Mouse (Mus musculus) hindbrain, embryonic 16.5 days (tissue): ENCODE data around the gene Plekhh1. TPM values are rescaled to one million over a fixed set of nuclear protein-coding genes. Genes with fewer than 3 reads are reported as not detected.

ENCODE experiments used
- ATAC-seq: fragments of 200-750 bp; cut with Nextera tagmentation; 2 replicates; pipeline ENCODE4 v1.8.0; 2017; ENCODE audit warnings: moderate TSS enrichment, moderate library complexity
- H3K27ac ChIP-seq: fragments of 300-500 bp; sonication (generic); 2 replicates; pipeline ENCODE4 v1.5.1; 2014; ENCODE audit warnings: low read depth, mild to moderate bottlenecking, control low read depth, low read length, moderate library complexity
- H3K27me3 ChIP-seq: fragments of 300-500 bp; sonication (generic); replicated peaks from 2 replicates; pipeline ENCODE4 v1.6.1; 2014; ENCODE audit warnings: low read length; ENCODE audit not compliant: control insufficient read depth, insufficient read depth
- H3K36me3 ChIP-seq: fragments of 300-500 bp; sonication (generic); 2 replicates; pipeline ENCODE4 v1.6.1; 2014; ENCODE audit warnings: mild to moderate bottlenecking, low read length, moderate library complexity, mixed read lengths; ENCODE audit not compliant: control insufficient read depth, insufficient read depth
- H3K4me1 ChIP-seq: fragments of 300-500 bp; sonication (generic); 2 replicates; pipeline ENCODE4 v1.6.1; 2014; ENCODE audit warnings: low read depth, low read length; ENCODE audit not compliant: control insufficient read depth, insufficient read depth
- H3K4me2 ChIP-seq: fragments of 300-500 bp; sonication (generic); 2 replicates; pipeline ENCODE4 v1.6.1; 2014; ENCODE audit warnings: mild to moderate bottlenecking, low read length, control low read depth, moderate library complexity
- H3K4me3 ChIP-seq: fragments of 300-500 bp; sonication (generic); 2 replicates; pipeline ENCODE4 v1.5.1; 2014; ENCODE audit warnings: mild to moderate bottlenecking, low read length, control low read depth, moderate library complexity
- H3K9ac ChIP-seq: fragments of 300-500 bp; sonication (generic); 2 replicates; pipeline ENCODE4 v1.6.1; 2014; ENCODE audit warnings: low read depth, mild to moderate bottlenecking, control low read depth, low read length, moderate library complexity
- H3K9me3 ChIP-seq: fragments of 300-500 bp; sonication (generic); 2 replicates; pipeline ENCODE4 v1.6.1; 2014; ENCODE audit warnings: mild to moderate bottlenecking, low read length, moderate library complexity; ENCODE audit not compliant: control insufficient read depth
- WGBS: fragments of 180-500 bp; shearing (Covaris S2); extraction: QIAGEN DNeasy Blood & Tissue Kit; methylation state at CpG from one replicate; pipeline ENCODE4 v1.1.7; 2014; 5-methylcytosine and 5-hydroxymethylcytosine counted together
- polyA plus RNA-seq: library from polyadenylated mRNA; unstranded; fragments of >200 nt; fragmentation: Nextera tagmentation; extraction: Ambion mirVana; gene quantifications from 2 replicates; pipeline ENCODE4 v1.2.1, GENCODE M21; 2015

Gene Plekhh1
- polyA plus RNA-seq, 1 experiment from 2014 or later: 1.5 TPM

GRCm38 (mm10) chr12:79060766-79061652 is 32.0 kb downstream of the Plekhh1 start:
- Histone ChIP-seq H3K9ac (no peak overlapping the region), H3K4me3 (no peak overlapping the region), H3K4me2 (no peak overlapping the region), H3K36me3 (peaks cover 5% of the 10 kb centered on the region), H3K9me3 (no peaks in the 10 kb centered on the region), H3K4me1 (no peaks in the 10 kb centered on the region), H3K27me3 (no peaks in the 10 kb centered on the region), H3K27ac (no peak overlapping the region)
- ATAC-seq: no peak
- WGBS: 81% methylated on average over 7 of the region's 7 CpGs

GRCm38 (mm10) chr12:79064451-79064850 is 35.5 kb downstream of the Plekhh1 start:
- Histone ChIP-seq H3K36me3 (peaks cover 5% of the 10 kb centered on the region), H3K27ac (no peak overlapping the region), H3K4me3 (no peak overlapping the region), H3K9me3 (no peaks in the 10 kb centered on the region), H3K9ac (no peak overlapping the region), H3K4me1 (no peaks in the 10 kb centered on the region), H3K27me3 (no peaks in the 10 kb centered on the region), H3K4me2 (no peak overlapping the region)
- ATAC-seq: no peak
- 91% methylated on average over 13 of the region's 13 CpGs for WGBS

GRCm38 (mm10) chr12:79066431-79066830 is 37.5 kb downstream of the Plekhh1 start:
- Histone ChIP-seq H3K36me3 (peaks cover 8% of the 10 kb centered on the region), H3K4me2 (no peak overlapping the region), H3K9ac (no peak overlapping the region), H3K4me1 (no peaks in the 10 kb centered on the region), H3K4me3 (no peak overlapping the region), H3K9me3 (no peaks in the 10 kb centered on the region), H3K27ac (no peak overlapping the region), H3K27me3 (no peaks in the 10 kb centered on the region)
- WGBS: 87% methylated on average over 9 of the region's 9 CpGs
- no peak for ATAC-seq

DNA sequence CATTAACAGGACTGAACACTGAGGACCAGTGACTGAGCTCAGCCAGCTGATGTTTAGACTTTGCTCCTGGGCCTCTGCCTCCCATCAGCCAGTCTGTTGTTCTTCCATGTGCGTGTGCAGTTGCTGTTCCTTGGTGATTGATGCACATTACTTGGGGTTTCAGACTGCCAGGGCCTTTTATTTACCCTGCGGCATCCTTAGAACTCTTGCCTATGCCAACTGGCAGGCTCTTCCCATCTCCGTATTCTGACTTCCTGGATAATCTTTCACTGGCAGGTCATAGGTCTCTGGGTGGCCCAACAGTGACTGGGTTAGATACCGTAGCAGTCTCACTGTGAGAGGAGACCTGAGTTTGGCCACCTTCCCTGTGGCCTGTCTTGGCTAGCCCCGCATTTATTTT is 38.6 kb downstream of the Plekhh1 start:
- Histone ChIP-seq H3K4me3 (no peak overlapping the region), H3K36me3 (peaks cover 8% of the 10 kb centered on the region), H3K27me3 (no peaks in the 10 kb centered on the region), H3K4me1 (no peaks in the 10 kb centered on the region), H3K4me2 (no peak overlapping the region), H3K9me3 (no peaks in the 10 kb centered on the region), H3K9ac (no peak overlapping the region), H3K27ac (no peak overlapping the region)
- no peak for ATAC-seq
- 87% methylated on average over 5 of the region's 5 CpGs for WGBS

DNA sequence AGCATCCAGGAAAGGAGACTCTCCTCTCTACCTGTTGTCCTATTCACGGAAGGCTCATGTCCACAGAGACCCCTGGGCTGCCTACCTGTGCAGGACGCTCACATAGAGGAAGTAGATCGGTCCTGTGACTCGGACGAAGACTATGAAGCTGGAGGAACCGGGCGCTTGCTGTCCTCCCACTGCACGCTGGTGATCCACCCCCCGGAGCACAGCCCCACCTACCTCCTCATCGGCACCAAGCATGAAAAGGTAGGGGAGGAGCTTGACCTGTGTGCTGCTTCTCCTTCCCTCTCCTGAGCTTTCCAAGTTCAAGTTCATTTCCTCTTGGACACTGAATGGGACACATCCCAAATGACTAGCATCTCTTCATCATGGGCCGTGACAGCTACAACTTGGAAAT is 39.3 kb downstream of the Plekhh1 start:
- WGBS: 94% methylated on average over 11 of the region's 11 CpGs
- Histone ChIP-seq H3K4me3 (no peak overlapping the region), H3K9me3 (no peaks in the 10 kb centered on the region), H3K4me2 (no peak overlapping the region), H3K9ac (no peak overlapping the region), H3K27me3 (no peaks in the 10 kb centered on the region), H3K36me3 (peaks cover 8% of the 10 kb centered on the region), H3K27ac (no peak overlapping the region), H3K4me1 (no peaks in the 10 kb centered on the region)
- ATAC-seq: no peak

DNA sequence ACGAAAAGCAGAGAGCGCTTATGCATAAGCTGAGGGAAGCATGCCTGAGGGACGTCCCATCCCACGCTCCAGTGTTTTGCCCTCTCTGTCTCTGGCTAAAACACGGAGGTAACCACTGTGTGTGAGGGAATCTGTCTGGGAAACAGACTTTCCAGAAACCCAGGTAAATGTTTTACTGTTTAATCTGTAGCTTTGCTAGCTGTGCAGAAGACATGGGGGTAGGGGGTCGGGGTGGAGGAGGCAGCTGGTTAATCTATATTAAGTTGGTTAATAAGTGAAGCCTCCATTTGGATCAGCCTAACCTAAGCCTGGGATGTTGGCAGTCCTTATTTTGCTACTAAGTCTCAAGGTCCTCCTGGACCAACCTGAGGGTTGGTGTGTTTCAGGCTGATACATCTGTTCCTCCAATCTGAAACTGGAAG is 40.2 kb downstream of the Plekhh1 start:
- WGBS: 94% methylated on average over 6 of the region's 6 CpGs
- peaks cover 7% of the 10 kb centered on the region for H3K36me3 ChIP-seq

GRCm38 (mm10) chr12:79069916-79070315 is 41.0 kb downstream of the Plekhh1 start:
- Histone ChIP-seq H3K27me3 (no peaks in the 10 kb centered on the region), H3K4me2 (no peak overlapping the region), H3K36me3 (peaks cover 8% of the 10 kb centered on the region; the same call in 1 of the 2 replicates), H3K9ac (no peak overlapping the region), H3K9me3 (no peaks in the 10 kb centered on the region), H3K4me3 (no peak overlapping the region), H3K27ac (no peak overlapping the region), H3K4me1 (no peaks in the 10 kb centered on the region)
- WGBS: 88% methylated on average over 6 of the region's 6 CpGs
- ATAC-seq: no peak

More for the DNA sequence above, 40.2 kb downstream of the Plekhh1 start:
- no peak overlapping the region for H3K9ac ChIP-seq
- no peaks in the 10 kb centered on the region for H3K9me3 ChIP-seq
- no peaks in the 10 kb centered on the region for H3K27me3 ChIP-seq
- no peak overlapping the region for H3K27ac ChIP-seq
- no peaks in the 10 kb centered on the region for H3K4me1 ChIP-seq
- no peak for ATAC-seq
- no peak overlapping the region for H3K4me3 ChIP-seq
- no peak overlapping the region for H3K4me2 ChIP-seq

DNA sequence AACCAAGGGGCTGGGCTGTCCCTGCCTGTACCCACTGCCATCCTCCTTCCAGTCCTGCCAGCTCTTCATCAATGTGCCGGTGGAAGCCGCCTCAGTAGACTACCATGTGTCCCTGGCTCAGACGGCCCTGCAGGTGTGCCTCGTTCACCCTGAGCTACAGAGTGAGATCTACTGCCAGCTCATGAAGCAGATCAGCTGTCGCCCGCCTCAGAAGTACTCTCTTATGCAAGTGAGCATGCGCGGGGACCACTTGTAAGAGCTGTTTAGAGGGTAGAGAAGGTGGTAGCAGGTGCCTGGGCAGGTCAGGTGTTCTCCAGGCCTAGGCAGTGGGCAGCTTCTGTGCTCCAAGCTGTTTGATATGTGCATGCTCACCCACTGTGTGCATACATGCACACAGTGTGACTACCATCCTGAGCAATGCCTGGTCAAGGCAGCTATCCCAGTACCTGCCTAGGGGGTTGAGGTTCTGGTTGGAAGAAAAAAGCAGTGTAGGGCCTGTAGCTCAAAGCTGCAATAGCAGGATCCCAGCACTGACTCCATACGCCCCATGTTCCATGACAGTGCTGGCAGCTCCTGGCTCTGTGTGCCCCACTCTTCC is 41.9 kb downstream of the Plekhh1 start:
- Histone ChIP-seq H3K4me1 (no peaks in the 10 kb centered on the region), H3K36me3 (peaks cover 8% of the 10 kb centered on the region; the same call in 1 of the 2 replicates), H3K9ac (no peak overlapping the region), H3K27me3 (no peaks in the 10 kb centered on the region), H3K4me2 (no peak overlapping the region), H3K9me3 (no peaks in the 10 kb centered on the region), H3K4me3 (no peak overlapping the region), H3K27ac (no peak overlapping the region)
- ATAC-seq: no peak
- WGBS: 92% methylated on average over 9 of the region's 9 CpGs

- no peaks in the 10 kb centered on the region for H3K27me3 ChIP-seq
- WGBS: 92% methylated on average over 6 of the region's 6 CpGs
- no peak overlapping the region for H3K27ac ChIP-seq
- H3K9ac ChIP-seq: no peak overlapping the region
- H3K36me3 ChIP-seq: peaks cover 18% of the 10 kb centered on the region; the same call in 1 of the 2 replicates
- H3K9me3 ChIP-seq: no peaks in the 10 kb centered on the region
- no peak overlapping the region for H3K4me3 ChIP-seq
- ATAC-seq: no peak
- no peak overlapping the region for H3K4me2 ChIP-seq
- H3K4me1 ChIP-seq: no peaks in the 10 kb centered on the region
Measured at GRCm38 (mm10) chr12:79072576-79072975, 43.6 kb downstream of the Plekhh1 start.
